Mouse (Mus musculus): ENCODE measurements at regions not wholly inside any gene's neighbourhood (a gene's known extent, or its start where the extent isn't known, plus 50 kb on each side); places are given as distances from the start of the nearest gene placed in this dataset.

- peak; percentile 27 for DNase-seq
These were observed 158.0 kb upstream of the Cited2 start for GRCm38 (mm10) chr10:17564895-17565620.

GRCm38 (mm10) chr10:17566975-17567374, 156.0 kb upstream of the Cited2 start:
- no peak for DNase-seq

- no peak for DNase-seq
These were observed 155.4 kb upstream of the Cited2 start for GRCm38 (mm10) chr10:17567631-17568030.

GRCm38 (mm10) chr10:17569577-17570113, 153.4 kb upstream of the Cited2 start:
- DNase-seq: no peak

GRCm38 (mm10) chr10:17574894-17575293, 148.1 kb upstream of the Cited2 start:
- DNase-seq: no peak

- no peak for DNase-seq
These were observed 147.3 kb upstream of the Cited2 start for GRCm38 (mm10) chr10:17575448-17576332.

GRCm38 (mm10) chr10:17576333-17576750, 146.7 kb upstream of the Cited2 start:
- no peak for DNase-seq

GRCm38 (mm10) chr10:17579463-17579862, 143.6 kb upstream of the Cited2 start:
- peak; percentile 24 for DNase-seq

- peak; percentile 55 for DNase-seq
These were observed 138.2 kb upstream of the Cited2 start for GRCm38 (mm10) chr10:17584842-17585241.

- peak; percentile 15 for DNase-seq
These were observed 136.1 kb upstream of the Cited2 start for GRCm38 (mm10) chr10:17586910-17587309.

GRCm38 (mm10) chr10:17589136-17589535, 133.9 kb upstream of the Cited2 start:
- DNase-seq: peak; percentile 49

GRCm38 (mm10) chr10:17590195-17590594, 132.8 kb upstream of the Cited2 start:
- peak; percentile 68 for DNase-seq

GRCm38 (mm10) chr10:17592387-17592786, 130.6 kb upstream of the Cited2 start:
- peak; percentile 25 for DNase-seq

- no peak for DNase-seq
These were observed 126.9 kb upstream of the Cited2 start for GRCm38 (mm10) chr10:17596126-17596525.

GRCm38 (mm10) chr10:17596743-17597142, 126.3 kb upstream of the Cited2 start:
- DNase-seq: no peak

- DNase-seq: peak; percentile 95
These were observed 123.8 kb upstream of the Cited2 start for GRCm38 (mm10) chr10:17599246-17599645.

GRCm38 (mm10) chr10:17599831-17600761, 122.9 kb upstream of the Cited2 start:
- DNase-seq: no peak

- no peak for DNase-seq
These were observed 122.3 kb upstream of the Cited2 start for GRCm38 (mm10) chr10:17600762-17601108.

- DNase-seq: no peak
These were observed 120.6 kb upstream of the Cited2 start for GRCm38 (mm10) chr10:17602446-17602845.

GRCm38 (mm10) chr10:17608220-17608619, 114.8 kb upstream of the Cited2 start:
- no peak for DNase-seq

GRCm38 (mm10) chr10:17610592-17610991, 112.4 kb upstream of the Cited2 start:
- DNase-seq: no peak

GRCm38 (mm10) chr10:17613281-17613680, 109.7 kb upstream of the Cited2 start:
- DNase-seq: no peak

GRCm38 (mm10) chr10:17618024-17618423, 105.0 kb upstream of the Cited2 start:
- no peak for DNase-seq
